Mouse (Mus musculus) G1E (cell line): Measurements from ENCODE around the gene Tnnc2.

Source experiments
- CTCF ChIP-seq: IDR thresholded peaks from 2 replicates; pipeline ENCODE4 v1.5.1; 2012; ENCODE audit warnings: low read depth, low read length, inconsistent platforms, mixed read lengths
- GATA1 ChIP-seq: IDR thresholded peaks from 2 replicates; pipeline ENCODE4 v1.6.1; 2012; ENCODE audit warnings: borderline replicate concordance, low read length, inconsistent platforms, mixed read lengths
- POLR2AphosphoS5 ChIP-seq: IDR thresholded peaks from 2 replicates; pipeline ENCODE4 v1.6.1; 2012; ENCODE audit warnings: low read depth, low read length, inconsistent platforms; ENCODE audit not compliant: insufficient replicate concordance
- TAL1 ChIP-seq: conservative IDR thresholded peaks from 2 replicates; pipeline ENCODE4 v1.6.1; 2012; ENCODE audit warnings: low read depth, low read length, inconsistent platforms, mixed read lengths

GRCm38 (mm10) chr2:164760059-164760833, 19.5 kb downstream of the Tnnc2 start:
- TF ChIP-seq CTCF (no peak), TAL1 (no peak), POLR2AphosphoS5 (no peak), GATA1 (no peak)
